Mouse (Mus musculus) liver, embryonic 16.5 days (tissue): ENCODE measurements around the gene Gm10031. TPM values are rescaled to one million over a fixed set of nuclear protein-coding genes. Genes with fewer than 3 reads are reported as not detected.
A peak's percentile ranks its signal among the peaks of the same experiment; 100 is the strongest.

ENCODE experiments used
- ATAC-seq: fragments of 200-750 bp; cut with Nextera tagmentation; 2 replicates; pipeline ENCODE4 v1.8.0; 2017; ENCODE audit warnings: low read depth, mild to moderate bottlenecking, moderate number of reproducible peaks, moderate library complexity
- H3K27ac ChIP-seq: fragments of 300-500 bp; sonication (generic); 2 replicates; pipeline ENCODE4 v1.5.1; 2014; ENCODE audit warnings: mild to moderate bottlenecking, low read length
- H3K27me3 ChIP-seq: fragments of 300-500 bp; sonication (generic); 2 replicates; pipeline ENCODE4 v1.6.1; 2014; ENCODE audit warnings: low read depth, low read length, mixed read lengths; ENCODE audit not compliant: control insufficient read depth, insufficient read depth
- H3K36me3 ChIP-seq: fragments of 300-500 bp; sonication (generic); 2 replicates; pipeline ENCODE4 v1.6.1; 2014; ENCODE audit warnings: mild to moderate bottlenecking; ENCODE audit not compliant: control insufficient read depth, insufficient read depth
- H3K4me1 ChIP-seq: fragments of 300-500 bp; sonication (generic); 2 replicates; pipeline ENCODE4 v1.6.1; 2014; ENCODE audit warnings: low read depth, low read length, mixed read lengths; ENCODE audit not compliant: control insufficient read depth
- H3K4me2 ChIP-seq: fragments of 300-500 bp; sonication (generic); 2 replicates; pipeline ENCODE4 v1.6.1; 2014; ENCODE audit warnings: low read depth, low read length, mixed read lengths
- H3K4me3 ChIP-seq: fragments of 300-500 bp; sonication (generic); 2 replicates; pipeline ENCODE4 v1.5.1; 2014; ENCODE audit warnings: low read depth, mild to moderate bottlenecking, low read length
- H3K9ac ChIP-seq: fragments of 300-500 bp; sonication (generic); 2 replicates; pipeline ENCODE4 v1.6.1; 2014; ENCODE audit warnings: low read depth, low read length
- H3K9me3 ChIP-seq: fragments of 300-500 bp; sonication (generic); replicated peaks from 2 replicates; pipeline ENCODE4 v1.6.1; 2016; ENCODE audit warnings: low read length; ENCODE audit not compliant: control insufficient read depth
- WGBS: fragments of 180-500 bp; shearing (Covaris S2); extraction: QIAGEN DNeasy Blood & Tissue Kit; methylation state at CpG from one replicate; pipeline ENCODE4 v1.1.7; 2014; ENCODE audit not compliant: insufficient replicate concordance; 5-methylcytosine and 5-hydroxymethylcytosine counted together
- polyA plus RNA-seq: library from polyadenylated mRNA; unstranded; fragments of >200 nt; fragmentation: Nextera tagmentation; extraction: Ambion mirVana; gene quantifications from 2 replicates; pipeline ENCODE4 v1.2.1, GENCODE M21; 2015

Gene Gm10031
- polyA plus RNA-seq, 1 experiment from 2014 or later, result 0.14 TPM

- Histone ChIP-seq H3K27me3 (no peaks in the 10 kb centered on the region), H3K27ac (no peak overlapping the region), H3K36me3 (no peaks in the 10 kb centered on the region), H3K9ac (no peak overlapping the region), H3K4me1 (no peaks in the 10 kb centered on the region), H3K9me3 (no peaks in the 10 kb centered on the region), H3K4me3 (no peak overlapping the region), H3K4me2 (no peak overlapping the region)
- ATAC-seq, result no peak
- 32% methylated on average over 2 of the region's 2 CpGs for WGBS
Observed at GRCm38 (mm10) chr1:156537031-156537430, 13.2 kb downstream of the Gm10031 start.

DNA sequence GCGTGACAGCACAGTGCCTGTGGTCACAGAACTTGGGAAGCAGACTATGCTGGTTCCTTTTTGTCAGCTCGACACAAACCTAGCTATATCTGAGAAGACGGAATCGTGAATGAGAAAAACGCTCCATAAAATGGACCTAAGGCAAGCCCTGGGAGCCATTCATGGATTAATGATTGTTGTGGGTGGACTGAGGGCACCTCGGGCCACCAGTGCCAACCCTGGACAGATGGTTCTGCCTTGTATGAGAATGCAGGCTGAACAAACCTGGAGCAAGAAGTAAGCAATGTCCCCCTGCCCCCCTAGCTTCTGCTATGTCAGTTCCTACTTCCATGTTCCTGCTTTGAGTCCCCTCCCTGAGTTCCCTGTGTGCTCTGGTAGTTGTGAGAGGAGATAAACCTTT lies 13.9 kb downstream of the Gm10031 start:
- H3K27ac ChIP-seq, result no peak overlapping the region
- no peaks in the 10 kb centered on the region for H3K27me3 ChIP-seq
- H3K9me3 ChIP-seq, result no peaks in the 10 kb centered on the region
- no peak overlapping the region for H3K4me2 ChIP-seq
- H3K36me3 ChIP-seq, result no peaks in the 10 kb centered on the region
- ATAC-seq, result no peak
- no peaks in the 10 kb centered on the region for H3K4me1 ChIP-seq
- 61% methylated on average over 6 of the region's 6 CpGs for WGBS
- no peak overlapping the region for H3K9ac ChIP-seq
- no peak overlapping the region for H3K4me3 ChIP-seq

- WGBS, result 70% methylated on average over 3 of the region's 3 CpGs
- H3K27me3 ChIP-seq, result no peaks in the 10 kb centered on the region
- ATAC-seq, result no peak
Observed at GRCm38 (mm10) chr1:156538382-156538781, 14.6 kb downstream of the Gm10031 start.

DNA sequence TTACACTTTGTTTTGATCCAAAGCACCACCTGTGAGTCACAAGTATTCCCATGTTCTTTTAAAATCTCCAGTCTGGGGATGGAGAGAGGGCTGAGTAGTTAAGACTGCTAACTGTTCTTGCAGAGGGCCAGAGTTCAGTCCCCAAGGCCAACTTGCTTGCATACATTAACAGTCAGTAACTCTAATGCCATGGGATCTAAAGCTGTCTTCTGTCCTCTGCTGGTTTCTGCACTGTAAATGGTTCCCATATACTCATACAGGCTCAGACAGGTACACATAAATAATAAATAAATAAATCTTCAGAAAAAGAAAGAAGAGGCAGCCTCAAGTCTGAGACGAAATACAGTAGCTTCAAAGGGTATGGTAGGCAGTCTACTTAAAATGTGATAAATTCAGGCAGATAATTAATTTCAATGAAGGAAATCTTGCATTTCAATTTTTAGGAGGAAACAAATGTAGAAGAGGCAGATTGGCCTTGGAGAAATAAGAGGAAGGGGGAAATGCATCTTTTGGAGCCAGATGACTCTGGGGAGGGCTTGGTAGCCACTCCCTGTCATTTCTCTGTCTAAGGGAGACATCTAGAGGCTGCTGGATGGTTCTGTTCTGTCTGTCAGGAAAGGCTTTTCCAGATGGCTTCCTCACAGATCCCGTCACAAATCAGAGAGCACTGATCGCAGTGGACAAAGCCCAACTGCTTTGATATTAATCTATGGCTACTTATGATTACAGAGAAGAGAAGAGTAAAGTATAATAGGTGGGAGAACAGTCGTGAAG lies 16.2 kb downstream of the Gm10031 start:
- WGBS, result 34% methylated on average over 4 of the region's 4 CpGs
- Histone ChIP-seq H3K27ac (no peak overlapping the region), H3K4me1 (no peaks in the 10 kb centered on the region), H3K4me2 (no peak overlapping the region), H3K9me3 (no peaks in the 10 kb centered on the region), H3K27me3 (no peaks in the 10 kb centered on the region), H3K9ac (no peak overlapping the region), H3K4me3 (no peak overlapping the region), H3K36me3 (no peaks in the 10 kb centered on the region)
- ATAC-seq, result 0 out of 2 replicates have a peak, but pooled peaks have one; percentile 24

More at GRCm38 (mm10) chr1:156538382-156538781, 14.6 kb downstream of the Gm10031 start:
- H3K4me1 ChIP-seq, result no peaks in the 10 kb centered on the region
- H3K36me3 ChIP-seq, result no peaks in the 10 kb centered on the region
- H3K9ac ChIP-seq, result no peak overlapping the region
- H3K9me3 ChIP-seq, result no peaks in the 10 kb centered on the region
- H3K27ac ChIP-seq, result no peak overlapping the region
- H3K4me2 ChIP-seq, result no peak overlapping the region
- no peak overlapping the region for H3K4me3 ChIP-seq

DNA sequence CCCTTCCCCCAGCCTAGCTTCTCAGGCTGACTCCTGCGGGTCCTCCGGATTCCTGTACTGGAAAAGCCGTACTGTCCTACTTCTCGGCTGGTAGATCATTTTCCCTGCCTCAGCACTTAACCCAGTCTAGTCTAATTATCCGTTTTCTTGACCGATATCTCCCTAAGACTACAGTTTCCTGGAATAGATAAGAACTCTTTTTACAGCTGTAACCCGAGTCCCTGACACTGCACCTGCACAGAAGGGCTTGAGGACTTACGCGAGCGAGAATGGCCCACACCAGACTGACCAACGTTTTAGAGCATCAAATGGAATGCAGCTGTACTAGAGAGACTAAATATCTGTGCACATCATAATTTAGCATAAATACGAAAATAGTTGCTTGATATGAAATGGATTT lies 20.2 kb downstream of the Gm10031 start:
- Histone ChIP-seq H3K36me3 (no peaks in the 10 kb centered on the region), H3K4me1 (no peaks in the 10 kb centered on the region), H3K4me2 (no peak overlapping the region), H3K9ac (no peak overlapping the region), H3K27me3 (no peaks in the 10 kb centered on the region), H3K4me3 (no peak overlapping the region), H3K9me3 (no peaks in the 10 kb centered on the region), H3K27ac (no peak overlapping the region)
- WGBS, result 20% methylated on average over 12 of the region's 12 CpGs
- no peak for ATAC-seq

- peak within 1 kb of the TSS; percentile 80 for H3K4me2 ChIP-seq
- H3K27ac ChIP-seq, result peak within 1 kb of the TSS; percentile 75
- peak within 1 kb of the TSS; percentile 92 for H3K4me3 ChIP-seq
- H3K9me3 ChIP-seq, result no peaks in the 10 kb centered on the region
- WGBS, result 11% methylated on average over 49 of the region's 60 CpGs
- H3K27me3 ChIP-seq, result no peaks in the 10 kb centered on the region
- no peaks in the 10 kb centered on the region for H3K36me3 ChIP-seq
- H3K4me1 ChIP-seq, result peaks cover 11% of the 10 kb centered on the region
- peak within 1 kb of the TSS; percentile 95 for H3K9ac ChIP-seq
- ATAC-seq, result peak; percentile 97
Observed at GRCm38 (mm10) chr1:156558024-156558930, 34.5 kb downstream of the Gm10031 start, which contains the start of gene Abl2. Gene Abl2, plus strand, starts transcription at chr1:156558786.

DNA sequence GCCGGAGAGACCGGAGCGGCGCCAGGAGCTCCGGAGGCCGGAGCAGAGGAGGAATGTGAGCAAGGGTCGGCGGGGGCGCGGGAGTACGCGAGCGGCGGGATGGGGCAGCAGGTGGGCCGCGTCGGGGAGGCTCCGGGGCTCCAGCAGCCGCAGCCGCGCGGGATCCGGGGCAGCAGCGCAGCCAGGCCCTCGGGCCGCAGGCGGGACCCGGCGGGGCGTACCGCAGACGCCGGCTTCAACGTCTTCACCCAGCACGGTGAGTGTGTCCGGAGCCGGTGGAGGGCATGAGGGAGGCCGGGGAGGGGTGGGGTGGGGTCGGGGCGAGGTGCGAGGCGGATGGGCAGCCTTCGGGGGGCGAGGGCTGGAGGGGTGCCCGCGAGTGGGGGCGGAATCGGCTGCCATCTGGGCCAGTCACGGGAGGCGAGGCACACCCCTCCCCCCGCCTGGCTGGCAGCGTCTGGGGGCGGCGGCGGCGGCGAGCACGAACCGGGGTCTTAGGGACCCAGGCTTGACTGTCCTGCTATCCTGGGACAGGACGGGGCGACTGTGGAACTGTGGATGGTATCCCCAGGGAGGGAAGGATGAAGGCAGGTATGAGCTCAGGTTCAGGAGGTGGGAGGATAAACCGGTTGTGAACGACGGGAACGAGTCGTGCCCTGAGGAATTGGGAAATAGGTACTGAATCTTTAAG lies 35.3 kb downstream of the Gm10031 start:
- Histone ChIP-seq H3K36me3 (no peaks in the 10 kb centered on the region), H3K27ac (peak overlapping the region; percentile 75), H3K4me1 (peaks cover 13% of the 10 kb centered on the region), H3K9ac (peak overlapping the region; percentile 95), H3K27me3 (no peaks in the 10 kb centered on the region), H3K9me3 (no peaks in the 10 kb centered on the region), H3K4me2 (peak overlapping the region; percentile 80), H3K4me3 (peak overlapping the region; percentile 92)
- ATAC-seq, result peak; percentile 46
- under 1% methylated on average over 43 of the region's 66 CpGs for WGBS

- no peak for ATAC-seq
- Histone ChIP-seq H3K4me3 (peak overlapping the region; percentile 92), H3K4me1 (peaks cover 13% of the 10 kb centered on the region), H3K36me3 (no peaks in the 10 kb centered on the region), H3K9ac (peak overlapping the region; percentile 95), H3K4me2 (peak overlapping the region; percentile 80), H3K27ac (no peak overlapping the region), H3K9me3 (no peaks in the 10 kb centered on the region), H3K27me3 (no peaks in the 10 kb centered on the region)
- 11% methylated on average over 8 of the region's 8 CpGs for WGBS
Observed at GRCm38 (mm10) chr1:156559641-156560020, 35.8 kb downstream of the Gm10031 start.
